Mouse (Mus musculus): ENCODE measurements around the gene Cpa1. TPM values are rescaled to one million over a fixed set of nuclear protein-coding genes. Genes with fewer than 3 reads are reported as not detected.

The Cpa1 gene
- not detected for total RNA-seq (2023)

DNA sequence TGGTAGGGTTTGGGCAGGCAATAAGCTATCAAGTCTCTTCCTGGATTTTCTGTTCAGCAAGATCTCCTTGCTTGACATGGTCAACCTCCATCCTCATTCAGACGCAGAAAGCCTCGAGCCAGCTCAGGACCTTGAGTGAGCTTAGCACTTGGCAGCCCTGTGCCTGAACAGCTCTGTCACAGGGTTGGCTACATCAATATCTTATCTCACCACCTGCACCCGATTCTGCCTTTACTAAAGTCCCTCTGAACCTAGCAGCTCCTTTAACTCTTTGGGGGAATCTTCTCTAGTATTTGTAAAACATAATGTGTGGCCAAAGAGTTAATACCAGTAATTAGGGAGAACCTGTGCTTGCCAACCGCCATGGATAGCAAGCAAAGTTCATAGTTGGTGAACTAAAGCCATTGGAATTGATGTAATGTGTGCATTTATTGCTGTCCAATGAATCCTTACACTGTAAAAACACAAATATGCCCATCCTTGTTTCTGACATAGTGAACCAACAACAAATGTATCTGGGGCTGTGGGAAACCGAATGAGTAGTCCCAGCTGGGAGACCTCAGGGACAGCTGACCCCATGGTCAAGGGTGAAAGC lies at the start of gene Cpa1:
Gene Cpa1 (plus strand): TSS at position 545 of the 595 bp plus-strand sequence.

DNA sequence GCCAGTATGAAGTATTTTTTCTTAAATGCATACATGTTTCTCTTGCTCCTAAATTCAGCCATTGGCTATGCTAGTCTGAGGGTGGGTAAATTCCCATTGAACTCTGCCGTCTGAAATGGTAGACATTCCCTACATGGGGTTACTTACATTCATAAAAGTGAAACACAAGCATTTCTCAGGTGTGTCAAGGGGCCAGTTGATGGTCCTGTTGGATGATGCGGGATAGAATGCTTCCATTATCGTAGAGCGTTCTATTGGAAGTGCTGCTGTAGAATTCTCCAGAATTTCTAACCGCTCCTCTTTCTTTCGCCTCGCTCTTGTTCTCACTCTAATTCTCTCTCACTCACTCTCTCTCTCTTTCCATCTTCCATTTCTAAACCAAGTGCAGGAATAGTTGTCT lies 28.3 kb upstream of the Cpa1 start, which contains the start of gene Cpa5:
Gene Cpa5 (plus strand): TSS at position 301 of the 400 bp plus-strand sequence.

DNA sequence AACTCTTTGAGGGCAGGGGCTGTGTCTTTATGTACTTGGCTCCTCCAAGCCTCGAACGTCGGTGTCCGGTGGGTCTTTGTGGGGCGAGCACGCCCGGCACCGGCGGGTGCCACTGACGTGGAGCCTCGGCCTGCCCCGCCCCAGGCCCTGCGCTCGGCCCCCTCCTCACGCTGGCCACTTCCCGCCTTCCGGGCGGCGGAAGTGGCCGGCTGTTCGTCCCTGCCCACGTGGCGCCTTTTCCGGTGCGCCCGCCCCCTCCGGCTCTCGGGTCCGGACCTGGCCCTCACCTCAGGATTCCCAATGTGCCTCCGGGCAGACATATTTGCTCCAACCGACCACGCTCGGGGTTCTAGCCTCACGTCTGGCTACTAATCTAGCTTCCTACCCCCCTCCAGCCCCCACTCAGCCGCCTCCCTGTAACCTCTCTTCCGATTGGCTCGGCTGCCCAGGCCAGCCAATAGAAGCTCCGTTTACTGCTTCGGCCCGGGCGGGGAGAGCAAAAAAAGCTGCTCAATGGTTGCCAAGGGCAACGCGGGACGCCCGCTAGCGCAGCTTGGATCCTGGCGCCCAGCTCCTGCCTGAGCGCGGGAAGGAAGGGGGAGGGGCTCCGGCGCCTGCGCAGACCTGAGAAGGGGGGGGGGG lies 54.5 kb downstream of the Cpa1 start, which contains the start of gene Cep41:
Gene Cep41 (minus strand): TSS at position 400 of the 642 bp plus-strand sequence.

Other genes starting within 250 kb of the Cpa1 start
- 10 to 100 TPM; 13.9 to 17.9 TPM for gene Zc3hc1, start 248.2 kb upstream of the Cpa1 start, total RNA-seq (2023)
- 10 to 100 TPM; 29.0 to 31.3 TPM for gene Klhdc10, start 237.3 kb upstream of the Cpa1 start, total RNA-seq (2023)
- gene Tmem209, start 129.4 kb upstream of the Cpa1 start, total RNA-seq (2023): 10 to 100 TPM; 19.8 to 22.4 TPM
- gene Ssmem1, start 129.4 kb upstream of the Cpa1 start, total RNA-seq (2023): under 1 TPM; 0.44 to 0.93 TPM
- gene Cpa2, start 97.6 kb upstream of the Cpa1 start, total RNA-seq (2023): not detected
- not detected for gene Cpa4, start 70.8 kb upstream of the Cpa1 start, total RNA-seq (2023)
- not detected for gene Cpa5, start 28.2 kb upstream of the Cpa1 start, total RNA-seq (2023)
- gene Cep41, start 54.5 kb downstream of the Cpa1 start, total RNA-seq (2023): 1 to 10 TPM; 1.5 to 3.2 TPM
- gene Mest, start 84.3 kb downstream of the Cpa1 start, total RNA-seq (2023): not detected